Mouse (Mus musculus) bone marrow macrophage, adult 2 months (primary cell): ENCODE measurements around the gene Tmem179. TPM values are rescaled to one million over a fixed set of nuclear protein-coding genes. Genes with fewer than 3 reads are reported as not detected.

Experiments used
- H3K27ac ChIP-seq: 2 replicates; pipeline ENCODE4 v1.5.1; 2012; ENCODE audit warnings: low read depth, low read length; ENCODE audit not compliant: insufficient read depth
- H3K4me1 ChIP-seq: 2 replicates; pipeline ENCODE4 v1.6.1; 2012; ENCODE audit warnings: low read length; ENCODE audit not compliant: control insufficient read depth, insufficient read depth
- H3K4me3 ChIP-seq: 2 replicates; pipeline ENCODE4 v1.5.1; 2012; ENCODE audit warnings: mild to moderate bottlenecking, low read length, moderate library complexity; ENCODE audit not compliant: insufficient read depth
- CTCF ChIP-seq: IDR thresholded peaks from 2 replicates; pipeline ENCODE4 v1.5.1; 2012; ENCODE audit warnings: low read depth, mild to moderate bottlenecking, low read length, moderate library complexity
- POLR2A ChIP-seq: IDR thresholded peaks from 2 replicates; pipeline ENCODE4 v1.6.1; 2012; ENCODE audit warnings: mild to moderate bottlenecking, low read depth, low read length, borderline replicate concordance
- polyA plus RNA-seq: library from polyadenylated mRNA; stranded (reverse); fragments of >200 nt; gene quantifications from 2 replicates; pipeline ENCODE4 v1.2.4, GENCODE M21; 2012; ENCODE audit not compliant: missing spikeins, insufficient read depth, insufficient read length

Tmem179 gene
- polyA plus RNA-seq, 1 experiment: not detected

- H3K4me1 ChIP-seq: no peaks in the 10 kb centered on the region
- H3K27ac ChIP-seq: no peak overlapping the region
- no peak for TF ChIP-seq POLR2A
- no peak for TF ChIP-seq CTCF
- no peak overlapping the region for H3K4me3 ChIP-seq
These were observed 36.0 kb upstream of the Tmem179 start for GRCm38 (mm10) chr12:112552520-112552919.

GRCm38 (mm10) chr12:112551861-112552375 is 35.4 kb upstream of the Tmem179 start:
- H3K27ac ChIP-seq: no peak overlapping the region
- TF ChIP-seq POLR2A (no peak), CTCF (peak; percentile 100)
- no peak overlapping the region for H3K4me3 ChIP-seq
- H3K4me1 ChIP-seq: no peaks in the 10 kb centered on the region

- no peak for TF ChIP-seq POLR2A
- TF ChIP-seq CTCF: no peak
- Histone ChIP-seq H3K4me3 (no peak overlapping the region), H3K27ac (no peak overlapping the region), H3K4me1 (no peaks in the 10 kb centered on the region)
These were observed 32.7 kb upstream of the Tmem179 start for GRCm38 (mm10) chr12:112549287-112549686.

DNA sequence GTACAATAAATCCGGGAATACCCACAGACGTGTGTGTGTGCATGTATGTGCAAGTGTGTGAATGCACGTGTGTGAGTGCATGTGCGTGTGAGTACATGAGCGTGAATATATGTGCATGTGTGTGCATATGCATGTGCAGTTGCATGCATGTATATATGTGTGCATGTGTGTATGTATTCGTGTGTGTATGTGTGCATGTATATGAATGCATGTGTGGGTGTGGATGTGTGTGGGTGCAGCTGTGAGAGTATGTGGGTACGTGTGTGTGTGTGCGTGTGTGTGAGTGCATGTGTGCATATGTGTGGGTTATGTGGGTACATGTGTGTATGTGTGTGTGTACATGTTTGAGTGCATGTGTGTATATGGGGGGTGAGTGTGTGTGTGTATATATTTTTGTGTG is 29.6 kb upstream of the Tmem179 start:
- no peak overlapping the region for H3K4me3 ChIP-seq
- H3K27ac ChIP-seq: no peak overlapping the region
- no peaks in the 10 kb centered on the region for H3K4me1 ChIP-seq
- TF ChIP-seq CTCF: no peak
- TF ChIP-seq POLR2A: no peak

DNA sequence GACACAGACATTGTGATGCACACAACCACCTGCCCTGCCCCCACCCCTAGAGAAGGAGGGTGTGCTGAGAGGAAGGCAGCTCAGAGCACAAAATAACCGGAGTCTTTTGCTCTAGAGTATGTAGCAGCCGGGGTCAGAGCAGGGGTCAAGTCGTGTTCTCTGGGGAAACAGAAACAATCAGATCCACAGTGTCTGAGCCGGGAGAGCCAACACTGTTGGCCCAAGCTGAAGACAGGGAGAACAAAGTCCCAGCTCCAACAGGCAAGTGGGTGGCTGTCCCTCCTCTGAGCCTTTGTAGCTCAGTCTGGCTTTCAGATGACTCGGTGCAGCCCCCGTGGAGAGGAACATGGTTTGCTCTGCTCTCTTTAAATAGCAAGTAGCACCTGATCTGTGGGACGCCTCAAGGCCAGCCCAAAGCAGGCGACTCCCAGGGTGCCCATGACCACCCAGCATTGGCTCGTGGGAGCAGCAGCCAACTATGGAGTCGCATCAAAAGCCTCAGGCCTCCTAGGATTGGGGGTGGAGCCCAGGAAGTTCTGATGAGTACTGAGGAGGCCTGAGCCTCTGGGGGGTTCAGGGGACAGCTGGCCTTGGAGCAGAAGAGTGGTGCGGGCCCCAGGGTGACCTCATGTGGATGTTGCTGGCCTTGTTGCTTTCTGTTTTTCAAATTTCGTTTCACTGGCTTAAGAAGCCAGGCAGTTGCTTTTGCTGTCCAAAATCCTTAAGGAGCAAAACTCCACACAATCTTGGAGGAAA is 28.6 kb upstream of the Tmem179 start:
- Histone ChIP-seq H3K27ac (no peak overlapping the region), H3K4me3 (no peak overlapping the region), H3K4me1 (no peaks in the 10 kb centered on the region)
- TF ChIP-seq CTCF (no peak), POLR2A (no peak)

DNA sequence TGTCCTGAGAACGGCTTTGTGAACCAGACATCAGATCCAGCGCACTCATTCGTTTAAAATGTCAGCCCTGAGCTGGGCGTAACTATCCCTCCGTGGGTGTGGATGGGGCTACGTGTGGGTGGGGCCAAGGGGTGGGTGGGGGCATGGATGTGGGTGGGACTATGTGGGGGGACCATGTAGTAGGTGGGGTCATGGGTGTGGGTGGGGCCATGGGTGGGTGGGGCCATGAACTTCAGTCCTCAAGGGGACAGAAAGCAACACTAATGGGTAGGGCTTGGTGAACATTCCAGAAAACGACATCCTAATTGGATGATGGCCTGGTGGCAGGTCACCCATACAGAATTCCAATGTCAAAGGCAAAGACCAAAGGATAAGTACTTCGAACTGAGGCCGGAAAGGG is 27.4 kb upstream of the Tmem179 start:
- TF ChIP-seq CTCF (no peak), POLR2A (no peak)
- Histone ChIP-seq H3K4me1 (no peaks in the 10 kb centered on the region), H3K4me3 (no peak overlapping the region), H3K27ac (no peak overlapping the region)

DNA sequence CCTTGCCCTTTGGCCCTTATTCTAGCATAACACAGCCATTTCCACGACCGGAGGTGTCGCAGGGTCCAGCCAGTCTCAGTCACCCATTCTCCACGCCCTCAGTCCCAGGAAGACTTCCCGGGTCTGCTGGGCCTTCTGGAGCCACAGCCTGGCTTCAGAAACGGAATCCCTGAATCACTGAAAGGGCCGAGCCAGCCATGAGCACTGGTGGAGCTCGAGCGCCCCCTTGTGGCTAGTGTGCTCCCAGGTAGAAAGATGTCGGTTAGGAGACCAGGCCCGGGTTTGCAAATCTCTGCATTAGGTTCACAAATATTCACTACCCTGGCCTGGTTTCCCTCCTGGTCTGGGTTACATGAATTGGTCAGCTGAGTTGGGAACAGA is 26.4 kb upstream of the Tmem179 start:
- Histone ChIP-seq H3K27ac (no peak overlapping the region), H3K4me1 (no peaks in the 10 kb centered on the region), H3K4me3 (no peak overlapping the region)
- no peak for TF ChIP-seq POLR2A
- peak; percentile 96 for TF ChIP-seq CTCF

GRCm38 (mm10) chr12:112542257-112542919 is 25.8 kb upstream of the Tmem179 start:
- TF ChIP-seq POLR2A (no peak), CTCF (no peak)
- H3K4me1 ChIP-seq: no peaks in the 10 kb centered on the region
- no peak overlapping the region for H3K4me3 ChIP-seq
- no peak overlapping the region for H3K27ac ChIP-seq

- H3K4me3 ChIP-seq: no peak overlapping the region
- TF ChIP-seq POLR2A: no peak
- no peak for TF ChIP-seq CTCF
- H3K4me1 ChIP-seq: no peaks in the 10 kb centered on the region
- no peak overlapping the region for H3K27ac ChIP-seq
These were observed 25.0 kb upstream of the Tmem179 start for GRCm38 (mm10) chr12:112541483-112542091.

GRCm38 (mm10) chr12:112540321-112540720 is 23.8 kb upstream of the Tmem179 start:
- Histone ChIP-seq H3K4me1 (no peaks in the 10 kb centered on the region), H3K4me3 (no peak overlapping the region), H3K27ac (no peak overlapping the region)
- no peak for TF ChIP-seq POLR2A
- no peak for TF ChIP-seq CTCF
